Mouse (Mus musculus) liver, adult 2 months (tissue): ENCODE data around the gene Nefh. TPM values are rescaled to one million over a fixed set of nuclear protein-coding genes. Genes with fewer than 3 reads are reported as not detected.

Experiments used
- DNase-seq: peaks from one replicate; pipeline ENCODE4 v3.0.0-alpha.2; 2011; ENCODE audit warnings: low read depth, low spot score; ENCODE audit errors: extremely low read depth
- H3K27ac ChIP-seq: fragments of 200-500 bp; replicated peaks from 2 replicates; pipeline ENCODE4 v1.5.1; 2012; ENCODE audit warnings: low read depth, mild to moderate bottlenecking, control low read depth, inconsistent platforms, low read length; ENCODE audit not compliant: insufficient read depth
- H3K27me3 ChIP-seq: fragments of 200-500 bp; 2 replicates; pipeline ENCODE4 v1.6.1; 2012; ENCODE audit warnings: mild to moderate bottlenecking, moderate library complexity, low read length, inconsistent platforms; ENCODE audit not compliant: control insufficient read depth, insufficient read depth
- H3K36me3 ChIP-seq: fragments of 200-500 bp; 2 replicates; pipeline ENCODE4 v1.6.1; 2012; ENCODE audit warnings: low read length, inconsistent platforms; ENCODE audit not compliant: control insufficient read depth, insufficient read depth
- H3K4me1 ChIP-seq: fragments of 200-500 bp; 2 replicates; pipeline ENCODE4 v1.6.1; 2011; ENCODE audit warnings: low read length; ENCODE audit not compliant: control insufficient read depth, insufficient read depth
- H3K4me3 ChIP-seq: fragments of 200-500 bp; 2 replicates; pipeline ENCODE4 v1.5.1; 2011; ENCODE audit warnings: low read depth, mild to moderate bottlenecking, control low read depth, low read length, moderate library complexity; ENCODE audit not compliant: insufficient read depth
- H3K79me2 ChIP-seq: fragments of 200-500 bp; 2 replicates; pipeline ENCODE4 v1.6.1; 2012; ENCODE audit warnings: inconsistent platforms, mild to moderate bottlenecking, low read length, moderate library complexity; ENCODE audit not compliant: control insufficient read depth, insufficient read depth
- H3K9ac ChIP-seq: fragments of 200-500 bp; 2 replicates; pipeline ENCODE4 v1.6.1; 2012; ENCODE audit warnings: low read depth, mild to moderate bottlenecking, control low read depth, inconsistent platforms, low read length
- CTCF ChIP-seq: fragments of 200-500 bp; IDR thresholded peaks from 2 replicates; pipeline ENCODE4 v1.5.1; 2011; ENCODE audit warnings: low read depth, low read length, control low read depth
- POLR2A ChIP-seq: fragments of 200-500 bp; IDR thresholded peaks from 2 replicates; pipeline ENCODE4 v1.6.1; 2011; ENCODE audit warnings: low read length, control low read depth; ENCODE audit not compliant: insufficient read depth; ENCODE audit errors: extremely low read depth
- WGBS: fragments of 180-500 bp; shearing (Covaris S2); methylation state at CpG from one replicate; pipeline ENCODE4 v1.1.7; 2018; 5-methylcytosine and 5-hydroxymethylcytosine counted together
- polyA plus RNA-seq: library from polyadenylated mRNA; depleted of rRNA; stranded (reverse); fragments of >200 nt; gene quantifications from 2 replicates; pipeline ENCODE4 v1.2.3, GENCODE M21; 2012
- total RNA-seq: library from RNA; depleted of rRNA; stranded (reverse); fragments of >200 nt; gene quantifications from 2 replicates; pipeline ENCODE4 v1.2.3, GENCODE M21; 2014

The Nefh gene
- total and polyA plus RNA-seq, 2 experiments, result 0.09 TPM; not detected in 1

DNA sequence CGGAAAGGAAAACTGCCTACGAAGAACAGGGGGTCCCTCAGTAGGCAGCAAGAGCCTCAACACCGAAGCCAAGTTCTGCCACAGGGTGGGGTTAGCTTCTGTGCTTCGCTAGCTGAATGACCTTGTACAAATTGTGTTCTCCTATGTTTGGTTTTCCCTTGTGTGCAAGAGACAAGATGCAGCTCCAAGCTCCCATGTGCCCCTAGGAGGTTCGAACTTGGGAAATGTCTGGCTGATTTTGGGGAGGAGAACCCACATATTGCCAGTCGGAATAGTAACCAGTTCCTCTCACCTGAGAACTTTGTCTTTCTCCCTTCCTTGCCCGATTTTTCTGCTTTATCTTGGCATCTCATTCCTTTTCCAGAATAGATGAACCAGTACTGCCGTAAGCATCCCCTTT is 928 bp upstream of the Nefh start:
- no peak for DNase-seq
- WGBS, result 44% methylated on average over 8 of the region's 8 CpGs
- Histone ChIP-seq H3K79me2 (no peaks in the 10 kb centered on the region), H3K4me1 (peaks cover 2% of the 10 kb centered on the region; the same call in 1 of the 2 replicates), H3K4me3 (no peak overlapping the region), H3K27ac (no peak overlapping the region), H3K9ac (no peak overlapping the region), H3K27me3 (peaks cover 23% of the 10 kb centered on the region), H3K36me3 (no peaks in the 10 kb centered on the region)
- TF ChIP-seq POLR2A (no peak), CTCF (no peak)

DNA sequence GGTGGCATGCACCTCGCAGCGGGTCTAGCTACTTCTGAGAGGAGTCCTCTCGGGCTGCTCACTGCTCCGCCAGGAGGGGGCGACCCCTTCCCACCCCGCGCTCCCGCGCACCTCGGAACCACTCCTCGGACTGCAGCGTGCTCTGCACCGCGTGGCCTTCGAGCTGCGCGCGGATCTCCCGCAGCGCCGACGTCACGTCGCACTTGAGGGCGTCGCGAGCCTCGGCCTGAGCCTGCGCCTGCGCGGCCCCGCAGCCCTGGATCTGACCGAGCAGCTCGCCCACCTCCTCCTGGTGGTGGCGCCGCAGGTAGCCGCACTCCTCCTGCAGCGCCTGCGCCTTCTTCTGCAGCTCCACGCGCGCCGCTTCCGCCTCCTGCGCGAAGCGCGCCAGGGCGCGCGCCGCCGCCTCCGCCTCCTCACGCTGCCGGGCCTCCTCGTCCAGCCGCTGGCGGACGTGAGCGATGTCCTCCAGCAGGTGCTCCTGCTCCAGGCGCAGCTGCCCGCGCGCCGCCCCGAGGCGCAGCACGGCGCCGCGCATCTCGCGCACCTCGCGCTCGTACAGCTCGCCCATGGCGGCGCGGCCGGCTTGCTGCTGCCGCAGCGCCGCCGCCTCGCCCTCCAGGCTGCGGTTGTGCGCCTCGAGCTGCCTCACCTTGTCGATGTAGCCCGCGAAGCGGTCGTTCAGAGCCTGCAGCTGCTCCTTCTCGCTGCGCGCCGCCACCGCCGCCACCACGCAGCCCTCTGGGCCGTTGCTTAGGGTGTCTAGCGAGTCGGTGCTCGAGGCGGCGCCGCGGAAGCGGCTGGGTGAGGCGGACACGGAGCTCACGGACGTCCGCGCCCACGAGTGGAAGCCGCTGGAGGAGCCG is 684 bp downstream of the Nefh start:
- peak overlapping the region; percentile 40 for H3K9ac ChIP-seq
- H3K4me3 ChIP-seq, result peak overlapping the region; percentile 44
- TF ChIP-seq POLR2A (no peak), CTCF (0 out of 2 replicates have a peak, but pooled peaks have one; percentile 1)
- no peaks in the 10 kb centered on the region for H3K79me2 ChIP-seq
- peaks cover 2% of the 10 kb centered on the region; the same call in 1 of the 2 replicates for H3K4me1 ChIP-seq
- H3K27ac ChIP-seq, result no peak overlapping the region
- DNase-seq, result no peak
- no peaks in the 10 kb centered on the region for H3K36me3 ChIP-seq
- WGBS, result 2% methylated on average over 119 of the region's 120 CpGs
- H3K27me3 ChIP-seq, result peaks cover 23% of the 10 kb centered on the region

GRCm38 (mm10) chr11:4946530-4946929 is 1.3 kb downstream of the Nefh start:
- peaks cover 23% of the 10 kb centered on the region for H3K27me3 ChIP-seq
- no peaks in the 10 kb centered on the region for H3K36me3 ChIP-seq
- no peak overlapping the region for H3K27ac ChIP-seq
- WGBS, result 44% methylated on average over 13 of the region's 13 CpGs
- peaks cover 2% of the 10 kb centered on the region; the same call in 1 of the 2 replicates for H3K4me1 ChIP-seq
- no peak for DNase-seq
- no peak overlapping the region for H3K4me3 ChIP-seq
- H3K79me2 ChIP-seq, result no peaks in the 10 kb centered on the region
- TF ChIP-seq CTCF (no peak), POLR2A (no peak)
- H3K9ac ChIP-seq, result no peak overlapping the region

GRCm38 (mm10) chr11:4936243-4936642 is 11.6 kb downstream of the Nefh start:
- DNase-seq, result no peak
- Histone ChIP-seq H3K27me3 (no peaks in the 10 kb centered on the region), H3K36me3 (no peaks in the 10 kb centered on the region), H3K79me2 (no peaks in the 10 kb centered on the region), H3K4me1 (no peaks in the 10 kb centered on the region), H3K27ac (no peak overlapping the region), H3K9ac (no peak overlapping the region), H3K4me3 (no peak overlapping the region)
- 82% methylated on average over 5 of the region's 5 CpGs for WGBS
- TF ChIP-seq CTCF (no peak), POLR2A (no peak)

DNA sequence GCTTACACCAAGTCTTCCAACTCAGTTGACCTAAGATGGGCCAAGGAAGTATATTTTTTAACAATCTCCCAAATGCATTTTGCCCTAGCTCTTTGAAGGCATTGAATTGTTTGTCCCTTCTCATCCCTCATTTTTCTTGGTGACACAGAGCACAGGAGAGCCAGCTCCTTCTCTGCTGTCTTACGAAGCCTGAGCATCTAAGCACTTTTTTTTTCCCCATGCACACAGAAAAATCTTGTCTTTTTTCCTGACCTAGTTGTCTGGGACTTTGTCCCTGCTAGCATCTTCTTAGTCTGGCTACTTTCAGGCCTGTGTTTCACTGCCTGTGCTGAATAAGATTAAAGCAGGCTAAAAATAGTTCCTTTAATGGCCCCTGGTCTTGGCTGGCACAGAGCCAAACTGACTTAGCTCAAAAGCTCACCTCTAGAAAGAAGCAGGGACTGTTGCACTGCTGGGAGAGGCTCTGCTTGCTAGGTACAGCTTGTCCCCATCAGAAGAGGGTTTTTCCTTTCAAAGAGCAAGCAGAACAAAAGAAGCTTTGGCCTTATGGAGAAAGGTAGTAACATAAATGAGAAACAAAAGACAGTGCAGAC is 16.8 kb downstream of the Nefh start:
- Histone ChIP-seq H3K79me2 (no peaks in the 10 kb centered on the region), H3K9ac (no peak overlapping the region), H3K27me3 (no peaks in the 10 kb centered on the region), H3K27ac (no peak overlapping the region), H3K4me3 (no peak overlapping the region), H3K36me3 (peaks cover 19% of the 10 kb centered on the region; the same call in 1 of the 2 replicates), H3K4me1 (no peaks in the 10 kb centered on the region; the same call in 1 of the 2 replicates)
- TF ChIP-seq POLR2A (no peak), CTCF (no peak)
- 91% methylated on average over 1 of the region's 1 CpGs for WGBS
- no peak for DNase-seq

GRCm38 (mm10) chr11:4927224-4927623 is 20.6 kb downstream of the Nefh start:
- 92% methylated on average over 3 of the region's 3 CpGs for WGBS
- no peak for DNase-seq
- Histone ChIP-seq H3K79me2 (no peaks in the 10 kb centered on the region), H3K36me3 (peaks cover 32% of the 10 kb centered on the region), H3K4me1 (no peaks in the 10 kb centered on the region; the same call in 1 of the 2 replicates), H3K27ac (peak overlapping the region; percentile 42; the same call in 1 of the 2 replicates), H3K9ac (no peak overlapping the region), H3K27me3 (no peaks in the 10 kb centered on the region), H3K4me3 (no peak overlapping the region)
- no peak for TF ChIP-seq POLR2A
- TF ChIP-seq CTCF, result no peak
